Mouse (Mus musculus) 3134 (cell line): ENCODE measurements at regions not wholly inside any gene's neighbourhood (a gene's known extent, or its start where the extent isn't known, plus 50 kb on each side); places are given as distances from the start of the nearest gene placed in this dataset.

ENCODE experiments used
- DNase-seq: peaks from one replicate; pipeline ENCODE4 v3.0.0-alpha.2; 2011; ENCODE audit warnings: low spot score; ENCODE audit not compliant: insufficient read length; ENCODE audit errors: extremely low read depth

DNA sequence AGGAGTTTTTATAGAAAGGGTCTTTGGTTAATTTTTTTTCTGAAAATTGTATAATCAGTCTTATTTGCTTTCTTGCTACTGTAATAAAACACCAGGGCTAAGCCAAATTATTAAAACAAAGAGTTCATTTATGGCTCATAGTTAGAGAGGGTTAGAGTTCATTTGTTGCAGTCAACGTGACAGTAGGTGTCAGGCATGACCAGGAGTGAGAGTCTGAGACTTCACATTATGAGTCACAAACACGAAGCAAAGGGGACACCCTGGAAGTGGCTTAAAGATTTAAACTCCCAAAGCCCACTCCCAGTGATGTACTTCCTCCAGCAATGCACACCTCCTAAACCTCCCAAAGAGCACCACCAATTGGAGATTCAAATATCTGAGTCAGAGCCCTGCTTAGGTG lies 305.6 kb downstream of the Irx1 start:
- DNase-seq: no peak

DNA sequence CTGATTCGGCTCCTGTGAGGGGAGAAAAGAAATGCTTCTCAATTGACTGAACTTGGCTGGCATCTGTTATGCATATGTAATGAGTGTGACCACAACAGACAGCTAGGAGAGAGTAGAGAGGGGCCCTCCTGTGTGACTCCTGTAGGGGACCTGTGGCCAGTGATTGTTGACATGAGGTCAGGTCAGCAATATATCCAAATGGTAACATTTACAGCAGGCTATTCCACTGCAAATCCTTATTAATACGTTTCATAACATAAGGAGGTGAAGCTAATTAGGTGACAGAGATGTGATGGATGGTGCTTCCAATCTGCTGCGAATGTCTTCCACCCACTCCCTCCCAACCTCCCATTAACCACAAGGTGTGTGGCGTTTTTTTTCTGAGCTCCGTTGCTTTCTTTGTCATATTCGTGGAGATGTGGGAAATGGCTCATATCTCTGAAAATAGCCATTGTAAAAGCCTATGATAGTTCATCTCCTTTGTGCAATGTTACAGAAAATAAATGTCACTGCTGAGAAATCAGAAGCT lies 309.5 kb downstream of the Irx1 start:
- DNase-seq: no peak

DNA sequence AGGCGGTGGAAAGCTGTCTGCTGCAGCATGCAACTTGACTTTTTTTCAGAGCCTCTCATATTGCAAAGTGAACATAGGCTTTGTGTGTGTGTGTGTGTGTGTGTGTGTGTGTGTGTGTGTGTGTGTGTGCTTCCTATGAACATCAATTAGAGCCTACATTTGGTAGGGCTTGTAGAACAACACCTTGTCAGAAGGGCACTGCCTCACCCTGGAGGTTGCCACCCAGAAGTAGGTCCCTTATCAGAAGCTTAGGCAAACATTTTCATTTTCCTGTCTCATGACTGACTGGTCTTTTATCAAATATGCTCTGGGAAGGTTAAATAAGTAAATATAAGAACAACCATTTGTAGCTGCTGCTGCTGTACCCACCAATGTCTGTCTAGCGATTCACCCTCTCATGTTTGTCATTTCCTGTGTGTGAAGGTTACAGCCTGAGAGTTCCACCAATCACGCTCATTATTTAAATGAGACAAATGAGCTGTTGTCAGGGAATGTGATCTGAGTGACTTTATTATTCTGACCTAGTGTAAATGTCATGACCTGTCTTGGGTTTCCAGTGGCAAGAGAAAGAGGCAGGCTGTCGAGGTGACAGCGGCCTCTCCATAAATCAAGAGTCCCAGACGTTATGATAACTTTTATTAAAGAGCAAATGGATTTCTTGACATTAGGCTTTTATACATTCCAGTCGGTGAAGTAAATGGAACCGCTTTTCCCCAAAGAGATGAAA lies 310.1 kb downstream of the Irx1 start:
- DNase-seq: no peak

DNA sequence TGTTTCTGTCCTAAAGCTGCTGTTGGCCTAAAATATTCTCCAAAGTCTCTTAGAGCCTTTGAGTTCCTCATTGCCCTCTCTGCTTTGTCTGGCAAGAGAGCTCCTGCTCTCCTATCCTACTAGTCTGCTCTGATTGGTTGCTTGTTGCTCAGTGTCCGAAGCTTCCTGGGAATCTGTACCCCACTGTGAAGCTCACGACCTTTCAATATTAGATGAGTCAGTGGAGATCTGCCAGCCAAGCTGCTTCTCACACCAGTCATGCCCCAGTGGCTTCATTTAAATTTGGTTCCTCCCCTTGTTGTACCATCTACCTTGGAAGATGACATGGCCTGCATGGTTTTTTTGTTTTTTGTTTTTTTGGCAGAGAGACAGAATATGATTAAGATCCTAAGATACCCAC lies 313.6 kb downstream of the Irx1 start:
- DNase-seq: no peak

DNA sequence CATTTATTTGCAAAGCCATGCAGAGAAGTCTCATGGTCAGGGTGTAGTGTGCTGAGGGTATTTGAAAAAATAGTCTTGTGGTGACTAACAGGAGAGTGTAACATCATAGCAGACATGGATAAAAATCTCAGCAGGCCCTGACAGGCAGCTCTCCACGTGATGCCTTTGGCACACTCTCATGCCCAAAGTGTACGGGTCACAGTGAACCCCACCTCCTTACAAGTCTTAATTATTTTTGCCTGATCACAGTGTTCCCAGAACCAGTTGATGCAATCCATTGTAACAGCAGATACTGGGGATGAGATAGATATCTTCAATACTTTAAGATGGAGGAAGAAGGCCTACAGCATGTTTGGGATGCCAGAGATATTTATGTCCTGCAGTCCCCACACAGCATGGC lies 314.5 kb downstream of the Irx1 start:
- no peak for DNase-seq

DNA sequence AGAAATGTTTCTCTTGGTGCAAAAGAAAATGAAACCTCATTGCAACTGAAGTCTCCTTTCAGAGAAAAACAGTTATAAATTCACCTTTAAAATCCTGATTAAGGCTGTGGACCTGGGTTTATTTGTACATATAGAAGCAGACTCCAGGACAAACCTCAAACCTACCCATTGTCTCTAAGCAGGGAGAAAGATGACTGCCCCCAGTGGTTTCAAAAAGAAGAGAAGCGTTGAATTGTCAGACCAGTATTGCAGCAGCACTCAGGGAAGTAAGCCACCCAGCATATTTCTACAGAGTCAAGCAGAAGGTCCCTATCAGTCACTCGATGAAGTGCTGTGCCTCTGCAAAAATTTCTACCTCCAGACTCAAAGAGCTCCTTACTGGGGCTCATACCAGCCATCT lies 332.1 kb downstream of the Irx1 start:
- no peak for DNase-seq

DNA sequence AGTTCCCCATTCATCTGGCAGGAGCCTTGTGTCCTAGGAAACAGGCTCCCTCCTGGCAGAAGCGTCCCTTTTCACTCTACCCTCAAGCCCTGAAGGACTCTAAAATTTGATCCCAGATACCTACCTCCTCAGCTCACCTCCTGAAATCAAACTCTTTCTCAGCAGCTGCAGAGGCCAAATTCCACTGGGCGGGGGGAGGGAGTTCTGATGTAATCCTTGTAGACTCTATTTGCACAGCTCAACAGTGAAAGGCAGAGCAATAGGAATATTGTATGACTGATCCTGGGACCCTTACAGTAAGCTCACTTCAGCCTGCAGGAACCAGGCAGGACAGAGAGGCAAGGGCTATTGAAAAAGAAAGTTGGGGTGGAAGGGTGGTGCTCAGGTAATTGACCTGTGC lies 346.3 kb downstream of the Irx1 start:
- no peak for DNase-seq

DNA sequence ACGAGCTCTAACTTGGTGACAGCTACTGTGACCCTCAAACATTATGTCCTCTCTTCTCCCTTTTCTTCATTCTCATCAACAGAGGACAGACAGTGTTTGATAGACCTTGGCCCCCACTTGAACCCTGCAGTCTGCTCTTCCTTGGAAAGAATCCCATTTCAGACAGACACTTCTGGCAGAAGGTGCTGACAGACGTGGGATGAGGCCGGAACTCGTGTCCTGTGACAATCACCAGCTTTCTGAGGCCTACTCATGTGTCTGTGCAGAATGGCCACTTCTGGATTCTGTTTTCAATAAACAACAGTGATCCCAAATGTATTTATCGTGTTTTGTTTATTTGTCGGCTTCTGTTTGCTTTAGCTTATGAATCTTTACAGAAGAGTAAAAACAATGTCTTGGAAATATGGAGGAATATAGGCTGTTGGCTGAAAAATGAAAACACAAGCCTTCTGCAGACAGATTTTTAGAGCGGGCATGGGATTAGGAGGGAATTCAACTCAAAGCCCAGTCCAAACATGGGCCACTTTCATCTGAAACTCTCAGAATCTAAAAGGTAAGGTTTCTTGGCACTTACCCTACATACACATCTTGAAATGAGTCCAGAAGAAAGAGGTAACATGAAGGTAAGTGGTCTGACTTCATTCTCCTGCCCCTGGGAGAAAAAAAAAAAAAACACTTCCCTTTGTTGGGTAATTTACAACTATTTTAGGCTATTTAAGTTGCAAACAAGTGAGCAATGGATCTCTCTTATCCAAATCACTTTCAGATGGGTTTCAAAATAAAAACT lies 350.9 kb downstream of the Irx1 start:
- DNase-seq: no peak

DNA sequence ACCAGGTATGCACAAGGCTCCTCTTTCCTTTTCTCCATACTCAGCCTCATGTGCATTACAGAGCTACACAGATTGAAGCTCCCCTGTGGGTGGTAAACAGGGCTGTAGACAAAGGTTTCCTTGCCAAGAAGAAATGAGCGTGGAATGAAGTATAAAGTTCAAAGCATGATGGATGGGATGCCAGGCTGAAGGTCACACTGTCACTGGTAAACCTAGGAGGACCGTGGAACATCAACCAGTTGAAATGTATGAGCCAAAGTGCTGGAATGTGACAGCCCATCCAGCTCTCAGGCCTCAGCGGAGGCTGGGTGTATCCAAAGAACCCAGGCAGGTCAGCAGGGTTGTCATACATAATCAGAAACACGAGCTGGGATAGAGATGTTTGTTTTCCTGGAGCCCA lies 381.0 kb downstream of the Irx1 start:
- no peak for DNase-seq

DNA sequence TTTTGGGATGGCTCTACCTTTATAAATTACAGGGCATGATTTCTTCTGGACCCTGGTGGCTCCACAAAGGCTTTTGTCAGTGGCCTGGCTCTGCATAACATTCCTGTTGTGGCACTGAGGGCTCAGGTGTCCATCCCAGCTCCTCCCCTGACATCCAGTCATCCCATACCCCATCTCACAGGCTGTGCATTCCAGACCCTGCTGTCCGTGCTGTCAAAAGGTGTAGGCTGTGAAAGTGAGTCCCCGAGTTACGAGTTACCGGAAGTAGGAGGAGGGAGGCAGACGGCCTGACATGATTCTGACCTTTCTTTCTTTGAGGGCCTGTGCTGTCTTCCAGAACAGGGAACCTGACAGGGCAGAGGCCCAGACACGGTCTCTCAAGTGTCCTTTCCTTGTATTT lies 397.6 kb downstream of the Irx1 start:
- no peak for DNase-seq

DNA sequence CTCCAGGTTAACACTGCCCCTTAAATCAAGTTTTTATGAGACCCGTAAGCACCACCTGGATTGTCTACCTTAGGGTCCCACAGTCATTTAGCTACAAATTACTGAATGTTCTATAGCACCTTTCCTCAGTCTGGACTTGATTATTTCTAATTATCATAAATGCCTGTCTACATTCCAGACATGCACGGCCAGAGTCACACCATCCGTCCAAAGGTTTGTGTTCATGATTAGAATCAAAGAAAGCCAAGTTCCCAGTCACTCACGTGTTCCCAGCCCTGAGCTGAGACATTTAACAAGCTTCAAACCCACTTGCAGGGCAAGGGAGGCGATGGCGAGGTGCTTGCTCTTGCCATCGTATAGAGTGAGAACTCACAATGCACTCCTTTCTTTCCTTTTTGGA lies 398.1 kb downstream of the Irx1 start:
- no peak for DNase-seq

DNA sequence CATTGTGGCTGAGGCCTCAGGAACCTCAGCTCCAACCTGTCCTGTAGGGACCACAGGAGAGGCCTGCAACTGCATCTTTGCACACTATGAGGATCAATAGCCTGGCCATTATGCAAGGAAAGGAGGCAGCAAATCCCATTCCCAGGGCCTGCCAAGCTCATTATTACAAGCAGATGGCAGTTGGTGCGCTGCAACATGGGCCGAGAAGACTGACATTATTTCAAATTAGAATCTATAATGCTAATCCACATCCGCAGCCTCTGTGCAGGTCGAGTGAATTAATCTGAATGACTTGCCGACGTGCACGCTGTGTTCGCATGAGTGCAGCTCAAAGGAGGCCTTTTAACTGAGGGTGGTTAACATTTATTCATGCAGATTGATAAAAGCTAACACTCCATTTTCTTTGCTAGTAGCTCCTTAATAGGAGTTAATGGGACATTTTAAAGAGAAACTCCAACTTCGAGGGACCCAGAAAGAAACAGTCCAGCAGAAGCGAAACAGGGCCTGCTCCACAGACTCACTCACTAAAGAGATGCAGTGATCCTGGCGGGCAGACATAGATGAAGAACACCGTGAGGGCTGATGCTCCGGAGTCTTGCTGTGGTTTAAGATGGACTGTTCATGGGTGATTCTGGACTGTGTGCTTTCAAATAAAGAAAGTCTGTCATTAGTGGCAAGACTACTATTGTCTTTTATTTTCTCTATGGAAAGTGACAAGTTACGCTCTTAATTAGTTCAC lies 404.9 kb downstream of the Irx1 start:
- DNase-seq: no peak

DNA sequence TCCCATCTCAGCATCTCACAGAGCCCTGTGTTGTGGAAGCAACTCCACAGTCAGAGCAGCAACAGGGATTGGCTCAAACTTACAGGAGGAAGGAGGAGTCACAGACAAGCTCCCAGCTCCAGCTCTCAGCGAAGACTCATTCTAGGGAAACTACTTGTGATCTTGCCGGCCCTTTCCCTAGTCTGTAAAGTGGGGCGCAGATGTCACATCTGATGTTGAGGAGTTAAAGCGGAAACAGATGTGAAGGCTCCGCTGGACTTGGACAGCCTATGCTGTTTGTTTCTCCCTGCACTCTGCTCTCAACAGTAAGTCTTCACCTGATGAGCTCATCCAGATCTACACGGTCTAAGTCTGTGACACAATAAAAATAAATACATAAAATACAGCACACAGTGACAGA lies 408.1 kb downstream of the Irx1 start:
- DNase-seq: no peak

DNA sequence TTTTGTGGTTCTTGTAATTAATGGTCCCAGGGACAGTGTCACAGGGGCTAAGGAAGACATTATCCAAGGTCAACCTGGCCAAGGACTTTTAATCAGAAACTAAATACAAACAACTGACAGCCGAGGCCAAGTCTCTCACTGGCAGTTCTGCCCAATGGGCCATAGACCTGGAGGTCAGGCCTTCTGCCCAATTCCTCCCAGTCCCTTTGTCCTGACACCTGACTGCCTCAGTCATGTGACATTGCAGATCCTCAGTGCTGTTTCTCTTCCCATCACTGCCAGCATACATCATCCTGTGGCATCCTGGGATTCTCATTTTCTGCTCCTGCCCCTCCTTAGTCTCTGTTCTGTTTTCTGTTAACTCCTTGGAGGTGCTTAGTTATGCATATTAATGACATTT lies 413.4 kb downstream of the Irx1 start:
- no peak for DNase-seq

DNA sequence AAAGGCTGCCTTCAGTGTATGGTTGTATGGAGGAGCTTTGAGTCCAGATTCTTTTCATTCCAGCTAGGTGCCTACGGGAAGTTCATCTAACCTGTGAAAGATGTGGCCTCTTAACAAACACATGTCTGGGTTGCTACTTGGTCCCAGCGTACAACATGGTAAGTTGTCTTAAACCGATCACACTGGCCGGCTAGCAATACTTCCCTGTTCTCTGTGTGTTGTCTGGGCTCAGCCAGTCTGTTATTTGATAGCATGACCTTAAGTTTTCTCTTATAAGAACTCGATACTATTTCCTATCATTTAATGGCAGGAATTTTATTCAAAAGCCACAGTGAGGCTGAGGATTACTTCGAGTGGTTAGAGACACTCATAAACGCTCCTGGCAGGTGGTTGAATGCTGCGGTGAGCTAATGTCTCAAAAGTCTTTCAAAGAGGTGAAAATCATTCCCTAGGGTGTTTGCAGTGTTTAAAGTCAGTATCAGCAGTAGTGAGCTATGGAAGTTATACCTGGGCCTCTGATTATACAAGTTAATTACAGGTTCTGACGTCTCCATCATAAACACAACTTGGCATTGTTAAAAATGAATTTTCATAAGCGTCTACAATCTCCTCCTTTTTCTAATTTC lies 414.2 kb downstream of the Irx1 start:
- no peak for DNase-seq

DNA sequence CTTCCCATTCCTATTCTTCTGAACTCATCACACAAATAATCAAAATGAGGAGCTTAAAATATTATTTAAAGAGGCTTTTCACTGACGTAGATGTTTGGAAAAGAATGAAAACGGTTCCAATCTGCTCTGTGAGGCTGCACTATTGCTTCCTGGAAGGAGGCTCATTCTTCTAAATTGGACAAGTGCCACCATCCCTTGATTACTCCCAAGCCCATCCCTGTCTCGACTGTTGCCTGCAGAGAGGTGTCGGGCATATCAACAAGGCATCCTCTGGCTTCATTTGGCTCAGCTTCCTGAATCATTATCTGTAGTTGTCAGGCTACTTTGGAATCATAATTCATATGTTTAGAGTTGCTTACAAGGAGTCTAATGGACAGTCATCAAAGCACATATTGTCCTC lies 425.3 kb downstream of the Irx1 start:
- DNase-seq: no peak

DNA sequence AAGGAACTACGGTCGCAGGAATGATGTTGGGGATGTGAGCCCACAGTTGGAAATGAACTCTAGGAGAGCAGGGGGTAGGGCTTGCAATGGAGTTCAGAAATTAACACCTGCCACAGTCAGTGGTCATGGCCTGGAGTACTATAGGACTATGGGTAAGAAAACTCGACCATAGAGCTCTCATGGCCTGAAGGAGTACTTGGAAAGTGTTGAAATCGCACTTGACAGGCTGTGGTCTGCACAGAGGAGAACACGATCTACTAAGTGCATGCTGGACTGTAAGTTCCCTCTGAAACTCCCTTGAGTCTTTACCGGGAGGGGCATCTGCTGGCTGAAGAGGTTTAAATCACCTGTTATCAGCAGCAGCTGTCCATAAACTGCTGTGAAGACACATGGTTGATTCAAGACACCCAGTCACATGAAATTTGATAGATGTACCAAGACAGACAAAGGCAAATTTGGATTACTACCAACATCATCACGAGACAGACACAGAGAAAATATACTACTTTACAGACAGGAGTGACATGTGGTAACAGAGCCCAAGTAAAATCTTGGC lies 430.6 kb downstream of the Irx1 start:
- DNase-seq: no peak

DNA sequence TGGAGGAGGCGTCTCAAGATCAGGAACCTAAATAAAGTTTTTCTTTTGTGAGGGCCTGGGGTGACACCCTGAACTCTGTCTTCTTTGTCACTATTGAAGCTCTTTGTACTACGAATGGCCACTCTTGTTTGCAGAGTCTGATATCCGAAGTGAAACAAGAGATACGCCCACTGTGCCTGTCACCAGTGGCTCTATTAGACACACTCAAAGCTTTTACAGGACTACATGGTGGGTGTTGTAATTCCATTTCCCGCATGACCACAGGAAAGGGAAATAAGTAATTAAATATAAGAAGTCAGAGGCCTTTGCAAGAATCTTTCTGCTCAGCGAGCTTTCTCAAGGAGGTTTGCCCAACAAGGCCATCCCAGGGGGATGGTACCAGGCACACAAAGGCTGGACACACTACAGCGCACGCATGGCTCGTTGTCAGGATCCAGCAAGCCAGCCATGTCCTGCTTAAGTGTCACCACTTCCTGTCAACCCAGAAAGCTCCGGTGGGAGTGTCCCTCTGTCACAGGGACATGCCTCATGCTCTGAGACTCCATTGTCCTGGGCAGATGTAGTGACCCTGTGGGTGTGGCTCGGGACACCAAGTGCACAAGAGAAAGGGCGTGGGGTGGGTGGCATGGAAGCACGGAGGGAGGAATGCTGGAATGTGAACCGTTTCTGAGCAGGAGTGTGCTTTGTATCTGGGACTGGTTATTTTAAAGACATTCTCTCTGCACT lies 434.0 kb downstream of the Irx1 start:
- DNase-seq: peak; percentile 3

DNA sequence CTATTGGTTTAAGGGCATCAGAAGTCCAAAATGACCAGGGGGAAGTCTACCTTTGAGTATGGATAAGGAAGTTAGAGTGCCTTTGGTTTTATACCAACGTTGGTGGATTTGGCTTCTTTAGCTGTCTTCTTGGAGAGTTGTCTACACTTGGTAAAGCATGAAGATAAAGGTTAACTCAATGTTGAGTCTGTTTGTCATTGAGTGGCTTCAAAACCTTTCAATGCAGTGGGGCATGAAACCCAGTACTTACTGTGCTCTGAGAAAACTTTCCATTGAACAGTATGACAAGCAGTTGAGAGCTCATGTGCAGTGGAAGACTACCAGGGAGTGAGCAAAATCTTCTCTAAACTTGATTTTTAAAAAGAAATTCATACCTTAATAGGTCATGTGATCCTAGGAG lies 445.7 kb downstream of the Irx1 start:
- no peak for DNase-seq

DNA sequence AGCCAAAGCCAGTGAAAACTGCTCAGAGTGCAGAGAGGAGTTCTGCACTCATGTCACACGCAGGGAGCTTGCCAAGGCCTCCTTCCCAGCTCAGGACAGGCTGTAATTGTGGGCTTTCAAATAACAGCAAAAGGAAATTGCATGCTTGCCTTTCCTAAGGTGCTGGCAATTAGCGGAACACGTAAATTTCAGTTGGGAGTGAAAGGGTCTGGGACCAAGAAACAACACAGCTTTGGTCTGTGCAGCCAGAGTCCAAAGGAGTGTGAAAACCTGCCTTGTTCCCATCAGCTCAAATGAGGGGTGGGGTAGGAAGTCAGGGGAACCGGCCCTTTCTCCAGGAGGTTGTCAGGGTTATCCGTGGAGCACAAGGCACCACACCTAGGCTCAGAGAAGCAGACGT lies 450.3 kb downstream of the Irx1 start:
- DNase-seq: no peak
